Comparison of ENCODE assay signal across 17 mouse cellular contexts in genomic region chr4:141576877-141577276, GRCm38 (mm10). TPM values are rescaled to one million over a fixed set of nuclear protein-coding genes. Genes with fewer than 3 reads are reported as not detected.
DNase-seq lines count a peak whose midpoint lies in the region; ATAC-seq and TF ChIP-seq lines count a peak whose summit lies in the region.
"Had no signal": no experiment of that assay in that cellular context is flagged by ENCODE, and none has a peak within 500 bp of the region (broad histone marks: within the 10 kb centered on the region; RNA-seq: fewer than 3 reads in every experiment).

No protein-coding gene starts in this region.

- DNase-seq in forebrain, embryonic 11.5 days (ENCODE audit: low spot score) = peak; percentile 58
- no peak for DNase-seq in liver, adult 2 months (ENCODE audit: extremely low read depth, low read depth, low spot score)
- DNase-seq in liver, embryonic 11.5 days (ENCODE audit: low spot score) = no peak
- peak; percentile 32 for DNase-seq in embryonic facial prominence, embryonic 10.5 days (ENCODE audit: low spot score)
- DNase-seq in ovary, postnatal 14 days (ENCODE audit: low spot score) = no peak
- DNase-seq in spleen, adult 18-20 months = no peak
- DNase-seq: heart, postnatal 36 days; lung, postnatal 14 days; right cerebral cortex, postnatal 4 days had no signal

- H3K9ac ChIP-seq in forebrain, embryonic 11.5 days (ENCODE audit: low read length) = no peak overlapping the region
- no peak overlapping the region for H3K9ac ChIP-seq in forebrain, embryonic 12.5 days
- no peak overlapping the region for H3K9ac ChIP-seq in liver, adult 2 months (ENCODE audit: low read depth, low read length)
- no peak overlapping the region for H3K9ac ChIP-seq in liver, embryonic 11.5 days (ENCODE audit: low read depth, low read length)
- H3K9ac ChIP-seq: embryonic facial prominence, embryonic 12.5 days had no signal

- WGBS in forebrain, embryonic 11.5 days = 93% methylated on average over 7 of the region's 7 CpGs
- 91% methylated on average over 7 of the region's 7 CpGs for WGBS in forebrain, embryonic 12.5 days
- WGBS in liver, adult 2 months = 97% methylated on average over 7 of the region's 7 CpGs
- WGBS in liver, embryonic 11.5 days = 86% methylated on average over 7 of the region's 7 CpGs
- 95% methylated on average over 7 of the region's 7 CpGs for WGBS in embryonic facial prominence, embryonic 10.5 days

- no peaks in the 10 kb centered on the region for H3K27me3 ChIP-seq in forebrain, embryonic 11.5 days (ENCODE audit: control insufficient read depth, insufficient read depth, low read length)
- no peaks in the 10 kb centered on the region for H3K27me3 ChIP-seq in forebrain, embryonic 12.5 days
- no peaks in the 10 kb centered on the region for H3K27me3 ChIP-seq in liver, adult 2 months (ENCODE audit: control insufficient read depth, insufficient read depth, low read length)
- no peaks in the 10 kb centered on the region for H3K27me3 ChIP-seq in liver, embryonic 11.5 days (replicated peaks; ENCODE audit: control insufficient read depth, insufficient read depth, low read length)
- H3K27me3 ChIP-seq in E14TG2a.4 (ENCODE audit: insufficient read depth, low read length) = no peaks in the 10 kb centered on the region
- H3K27me3 ChIP-seq in embryonic facial prominence, embryonic 10.5 days (replicated peaks; ENCODE audit: low read depth, poor library complexity, severe bottlenecking) = no peaks in the 10 kb centered on the region; the same call in 1 of the 2 replicates
- H3K27me3 ChIP-seq: embryonic facial prominence, embryonic 12.5 days; Patski had no signal

- no peak for ATAC-seq in forebrain, embryonic 11.5 days (replicated peaks; ENCODE audit: low FRiP score)
- no peak for ATAC-seq in forebrain, embryonic 12.5 days (ENCODE audit: low FRiP score)
- no peak for ATAC-seq in liver, embryonic 11.5 days (replicated peaks; ENCODE audit: low FRiP score)
- ATAC-seq: inflammation-experienced regulatory T-cells, adult 6 months; Patski had no signal

- no peak overlapping the region for H3K4me2 ChIP-seq in forebrain, embryonic 11.5 days (ENCODE audit: low read depth, low read length, severe bottlenecking)
- H3K4me2 ChIP-seq in forebrain, embryonic 12.5 days = no peak overlapping the region
- no peak overlapping the region for H3K4me2 ChIP-seq in liver, embryonic 11.5 days
- H3K4me2 ChIP-seq: embryonic facial prominence, embryonic 12.5 days; midbrain, embryonic 11.5 days had no signal

- no peak for TF ChIP-seq POLR2A in liver, adult 2 months (IDR thresholded peaks at IDR 0.05; ENCODE audit: extremely low read depth, insufficient read depth, low read length)

- no peaks in the 10 kb centered on the region for H3K79me2 ChIP-seq in liver, adult 2 months (ENCODE audit: control insufficient read depth, insufficient read depth, low read length)

- H3K4me3 ChIP-seq in forebrain, embryonic 11.5 days (ENCODE audit: low read depth, low read length) = no peak overlapping the region
- no peak overlapping the region for H3K4me3 ChIP-seq in forebrain, embryonic 12.5 days (replicated peaks)
- no peak overlapping the region for H3K4me3 ChIP-seq in liver, adult 2 months (ENCODE audit: insufficient read depth, low read depth, low read length)
- H3K4me3 ChIP-seq in liver, embryonic 11.5 days (ENCODE audit: low read depth, low read length) = no peak overlapping the region
- H3K4me3 ChIP-seq in E14TG2a.4 (replicated peaks; ENCODE audit: low read length) = 0 out of 2 replicates have a peak overlapping the region, but pooled peaks have one; percentile 17
- H3K4me3 ChIP-seq in embryonic facial prominence, embryonic 10.5 days = no peak overlapping the region
- H3K4me3 ChIP-seq: embryonic facial prominence, embryonic 12.5 days; forebrain, embryonic 10.5 days; heart, embryonic 10.5 days had no signal

- no peaks in the 10 kb centered on the region for H3K4me1 ChIP-seq in forebrain, embryonic 11.5 days (replicated peaks; ENCODE audit: control insufficient read depth, insufficient read depth, low read length)
- no peaks in the 10 kb centered on the region for H3K4me1 ChIP-seq in forebrain, embryonic 12.5 days
- H3K4me1 ChIP-seq in liver, adult 2 months (ENCODE audit: control insufficient read depth, insufficient read depth, low read length) = peaks cover 18% of the 10 kb centered on the region
- no peaks in the 10 kb centered on the region for H3K4me1 ChIP-seq in liver, embryonic 11.5 days (replicated peaks; ENCODE audit: control insufficient read depth, insufficient read depth, low read length)
- H3K4me1 ChIP-seq in E14TG2a.4 (replicated peaks; ENCODE audit: low read depth, low read length) = peaks cover 72% of the 10 kb centered on the region
- H3K4me1 ChIP-seq in embryonic facial prominence, embryonic 10.5 days = peaks cover 14% of the 10 kb centered on the region; the same call in 1 of the 2 replicates

- H3K9me3 ChIP-seq in forebrain, embryonic 11.5 days (ENCODE audit: control insufficient read depth, low read length) = no peaks in the 10 kb centered on the region
- H3K9me3 ChIP-seq in forebrain, embryonic 12.5 days = no peaks in the 10 kb centered on the region
- H3K9me3 ChIP-seq in liver, embryonic 11.5 days (ENCODE audit: control insufficient read depth, low read length) = no peaks in the 10 kb centered on the region
- H3K9me3 ChIP-seq in E14TG2a.4 (ENCODE audit: low read length) = no peaks in the 10 kb centered on the region
- no peaks in the 10 kb centered on the region for H3K9me3 ChIP-seq in embryonic facial prominence, embryonic 10.5 days
- H3K9me3 ChIP-seq: embryonic facial prominence, embryonic 12.5 days; forebrain, embryonic 10.5 days; heart, embryonic 10.5 days had no signal

- H3K27ac ChIP-seq in forebrain, embryonic 11.5 days (ENCODE audit: low read depth, low read length) = no peak overlapping the region
- H3K27ac ChIP-seq in forebrain, embryonic 12.5 days = no peak overlapping the region
- H3K27ac ChIP-seq in liver, adult 2 months (replicated peaks; ENCODE audit: insufficient read depth, low read depth, low read length) = no peak overlapping the region
- H3K27ac ChIP-seq in liver, embryonic 11.5 days (ENCODE audit: low read depth, low read length) = no peak overlapping the region
- no peak overlapping the region for H3K27ac ChIP-seq in embryonic facial prominence, embryonic 10.5 days (replicated peaks)
- H3K27ac ChIP-seq: embryonic facial prominence, embryonic 12.5 days; forebrain, embryonic 10.5 days; heart, embryonic 10.5 days had no signal

- H3K36me3 ChIP-seq in forebrain, embryonic 11.5 days (ENCODE audit: control insufficient read depth, insufficient read depth, low read length) = no peaks in the 10 kb centered on the region
- no peaks in the 10 kb centered on the region for H3K36me3 ChIP-seq in forebrain, embryonic 12.5 days (replicated peaks)
- no peaks in the 10 kb centered on the region for H3K36me3 ChIP-seq in liver, adult 2 months (ENCODE audit: control insufficient read depth, insufficient read depth, low read length)
- peaks cover 3% of the 10 kb centered on the region; the same call in 1 of the 2 replicates for H3K36me3 ChIP-seq in liver, embryonic 11.5 days (ENCODE audit: control insufficient read depth, insufficient read depth, low read length)
- H3K36me3 ChIP-seq in E14TG2a.4 (ENCODE audit: insufficient read depth, low read length) = peaks cover 53% of the 10 kb centered on the region
- H3K36me3 ChIP-seq in embryonic facial prominence, embryonic 10.5 days (replicated peaks) = peaks cover 56% of the 10 kb centered on the region

- peak; percentile 33 for TF ChIP-seq CTCF in liver, adult 2 months (IDR thresholded peaks at IDR 0.05; ENCODE audit: low read depth, low read length)
- TF ChIP-seq CTCF in E14TG2a.4 (conservative IDR thresholded peaks at IDR 0.05; ENCODE audit: low read length) = peak; percentile 74

RNA-seq across cellular contexts. Expression of gene Fblim1, which starts 29.0 kb away (rescaled TPM):
- 21.4 and 24.8 TPM in 2 replicates for polyA plus RNA-seq in forebrain, embryonic 11.5 days (2014; fragmentation: Nextera tagmentation; extraction: Ambion mirVana)
- polyA plus RNA-seq in forebrain, embryonic 12.5 days (2016; fragmentation: Nextera tagmentation; extraction: Ambion mirVana) = 17.3 and 19.8 TPM in 2 replicates
- 0.37 and 0.74 TPM in 2 replicates for total RNA-seq in liver, adult 2 months (2014; rRNA removed)
- polyA plus RNA-seq in liver, adult 2 months (2012; rRNA removed) = 0.86 and 1.2 TPM in 2 replicates
- 15.4 and 17.0 TPM in 2 replicates for polyA plus RNA-seq in liver, embryonic 11.5 days (2014; fragmentation: Nextera tagmentation; extraction: Ambion mirVana)
- 56.3 and 68.1 TPM in 2 replicates for polyA plus RNA-seq in embryonic facial prominence, embryonic 10.5 days (2016; fragmentation: Nextera tagmentation; extraction: Ambion mirVana)

RNA-seq across cellular contexts. Expression of gene Spen, which starts 38.5 kb away (rescaled TPM):
- 17.1 and 19.2 TPM in 2 replicates for polyA plus RNA-seq in forebrain, embryonic 11.5 days (2014; fragmentation: Nextera tagmentation; extraction: Ambion mirVana)
- 20.3 and 20.9 TPM in 2 replicates for polyA plus RNA-seq in forebrain, embryonic 12.5 days (2016; fragmentation: Nextera tagmentation; extraction: Ambion mirVana)
- 8.1 and 9.1 TPM in 2 replicates for total RNA-seq in liver, adult 2 months (2014; rRNA removed)
- 5.9 and 7.5 TPM in 2 replicates for polyA plus RNA-seq in liver, adult 2 months (2012; rRNA removed)
- polyA plus RNA-seq in liver, embryonic 11.5 days (2014; fragmentation: Nextera tagmentation; extraction: Ambion mirVana) = 9.1 and 10.4 TPM in 2 replicates
- 9.6 and 12.1 TPM in 2 replicates for polyA plus RNA-seq in embryonic facial prominence, embryonic 10.5 days (2016; fragmentation: Nextera tagmentation; extraction: Ambion mirVana)

RNA-seq across cellular contexts. Expression of gene Tmem82, which starts 41.6 kb away (rescaled TPM):
- 0.28 TPM in 1 of 2 replicates, not detected in the other for polyA plus RNA-seq in forebrain, embryonic 11.5 days (2014; fragmentation: Nextera tagmentation; extraction: Ambion mirVana)
- polyA plus RNA-seq in forebrain, embryonic 12.5 days (2016; fragmentation: Nextera tagmentation; extraction: Ambion mirVana) = 0.09 and 0.33 TPM in 2 replicates
- total RNA-seq in liver, adult 2 months (2014; rRNA removed) = 9.3 and 12.6 TPM in 2 replicates
- 34.7 and 39.5 TPM in 2 replicates for polyA plus RNA-seq in liver, adult 2 months (2012; rRNA removed)
- polyA plus RNA-seq in liver, embryonic 11.5 days (2014; fragmentation: Nextera tagmentation; extraction: Ambion mirVana) = 3.3 and 3.7 TPM in 2 replicates
- 1.5 and 2.1 TPM in 2 replicates for polyA plus RNA-seq in embryonic facial prominence, embryonic 10.5 days (2016; fragmentation: Nextera tagmentation; extraction: Ambion mirVana)

RNA-seq across cellular contexts. Expression of gene Slc25a34, which starts 46.7 kb away (rescaled TPM):
- 0.13 TPM in 1 of 2 replicates, not detected in the other for polyA plus RNA-seq in forebrain, embryonic 11.5 days (2014; fragmentation: Nextera tagmentation; extraction: Ambion mirVana)
- polyA plus RNA-seq in forebrain, embryonic 12.5 days (2016; fragmentation: Nextera tagmentation; extraction: Ambion mirVana) = not detected in 2 replicates
- 10.2 and 10.6 TPM in 2 replicates for total RNA-seq in liver, adult 2 months (2014; rRNA removed)
- polyA plus RNA-seq in liver, adult 2 months (2012; rRNA removed) = 5.1 and 10.3 TPM in 2 replicates
- not detected in 2 replicates for polyA plus RNA-seq in liver, embryonic 11.5 days (2014; fragmentation: Nextera tagmentation; extraction: Ambion mirVana)
- polyA plus RNA-seq in embryonic facial prominence, embryonic 10.5 days (2016; fragmentation: Nextera tagmentation; extraction: Ambion mirVana) = 0.09 TPM in 1 of 2 replicates, not detected in the other
- polyA plus RNA-seq: embryonic facial prominence, embryonic 12.5 days; forebrain, embryonic 10.5 days; midbrain, embryonic 11.5 days had no signal

Comparison
In these comparisons a context has a peak if more than half of its experiments do, and no peak if none do; other contexts are left out.
1. DNase-seq: peak in forebrain, embryonic 11.5 days (single experiment) and embryonic facial prominence, embryonic 10.5 days (single experiment); none in liver, adult 2 months (single experiment), liver, embryonic 11.5 days (single experiment), ovary, postnatal 14 days (single experiment) and spleen, adult 18-20 months (0 of 2).